Mouse (Mus musculus): Measurements from ENCODE around the gene Olfr191. TPM values are rescaled to one million over a fixed set of nuclear protein-coding genes. Genes with fewer than 3 reads are reported as not detected.

The Olfr191 gene
- polyA plus RNA-seq, 1 experiment from 2014 or later, result not detected

GRCm38 (mm10) chr16:59047579-59047978 lies 42.0 kb downstream of the Olfr191 start:
- H3K9me3 ChIP-seq, result no peaks in the 10 kb centered on the region
- 61% methylated on average over 4 of the region's 4 CpGs for WGBS
- ATAC-seq (ENCODE audit: insufficient read depth, low FRiP score, low read depth), result no peak
- no peak overlapping the region for H3K4me3 ChIP-seq (replicated peaks)
- H3K36me3 ChIP-seq, result no peaks in the 10 kb centered on the region
- no peak overlapping the region for H3K4me2 ChIP-seq
- no peak overlapping the region for H3K9ac ChIP-seq
- no peaks in the 10 kb centered on the region for H3K27me3 ChIP-seq (replicated peaks)
- H3K4me1 ChIP-seq, result no peaks in the 10 kb centered on the region
- no peak overlapping the region for H3K27ac ChIP-seq

DNA sequence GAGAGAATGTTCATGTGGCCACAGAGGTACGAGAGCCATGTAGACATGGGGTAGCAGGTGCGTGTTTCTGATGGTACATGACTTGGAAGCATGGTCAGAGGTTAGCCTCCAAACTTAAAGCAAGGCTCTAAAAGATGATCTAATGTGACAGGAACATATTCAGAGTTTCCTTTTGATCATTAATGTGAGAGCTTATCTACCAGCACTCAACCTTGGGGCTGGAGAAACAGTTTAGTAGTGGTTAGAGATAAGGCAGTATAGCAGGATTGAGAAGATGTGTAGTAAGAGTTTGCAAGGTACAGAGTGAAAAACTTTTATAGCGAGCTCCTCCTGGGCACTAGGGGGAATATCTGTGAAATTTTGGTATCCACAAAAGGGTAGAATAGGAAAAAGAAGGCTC lies 43.8 kb downstream of the Olfr191 start:
- Histone ChIP-seq H3K36me3 (no peaks in the 10 kb centered on the region), H3K27ac (no peak overlapping the region), H3K4me1 (no peaks in the 10 kb centered on the region), H3K27me3 (replicated peaks) (no peaks in the 10 kb centered on the region), H3K4me3 (replicated peaks) (no peak overlapping the region), H3K4me2 (no peak overlapping the region), H3K9me3 (no peaks in the 10 kb centered on the region), H3K9ac (no peak overlapping the region)
- WGBS, result 82% methylated on average over 3 of the region's 3 CpGs
- no peak for ATAC-seq (ENCODE audit: insufficient read depth, low FRiP score, low read depth)

DNA sequence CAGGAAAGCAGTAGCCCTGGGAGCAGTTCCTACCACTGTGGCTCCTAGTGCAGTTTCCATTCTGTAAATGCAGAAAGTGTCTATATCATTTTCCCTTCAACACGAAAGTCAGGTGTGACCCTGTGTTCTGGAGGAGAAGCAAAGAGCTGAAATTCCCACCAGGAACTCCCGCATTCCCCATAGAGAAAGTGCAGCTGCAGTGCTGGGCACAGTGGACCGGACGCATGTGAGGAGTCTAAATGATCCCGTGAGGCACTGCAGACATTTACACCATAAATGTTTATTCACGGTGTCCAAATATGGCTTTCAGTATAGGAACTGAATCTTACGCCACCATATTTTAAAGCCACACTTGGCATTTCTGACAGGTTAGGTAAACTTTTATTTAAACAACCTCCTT lies 49.9 kb downstream of the Olfr191 start, which contains the start of gene Olfr187:
Gene Olfr187, minus strand, starts transcription at position 58 of the 400 bp plus-strand sequence.
- peak; percentile 73; the same call in 1 of the 2 replicates for ATAC-seq (ENCODE audit: insufficient read depth, low FRiP score, low read depth)
- WGBS, result 45% methylated on average over 7 of the region's 7 CpGs

More for the DNA sequence above, 49.9 kb downstream of the Olfr191 start, which contains the start of gene Olfr187:
- Histone ChIP-seq H3K4me3 (replicated peaks) (0 out of 2 replicates have a peak within 1 kb of the TSS, but pooled peaks have one; percentile 9), H3K27me3 (replicated peaks) (no peaks in the 10 kb centered on the region), H3K4me1 (no peaks in the 10 kb centered on the region), H3K27ac (no peak within 1 kb of the TSS), H3K4me2 (peak within 1 kb of the TSS; percentile 24), H3K9me3 (no peaks in the 10 kb centered on the region), H3K9ac (no peak within 1 kb of the TSS), H3K36me3 (no peaks in the 10 kb centered on the region)

Other genes with a start within 250 kb of the Olfr191 start
- not detected in 2 replicates for gene Olfr177, start 215.1 kb downstream of the Olfr191 start, polyA plus RNA-seq (2015; fragmentation: Nextera tagmentation; extraction: Ambion mirVana)
- gene Olfr178, start 197.8 kb downstream of the Olfr191 start, polyA plus RNA-seq (2015; fragmentation: Nextera tagmentation; extraction: Ambion mirVana), result not detected in 2 replicates
- gene Olfr181, start 161.1 kb downstream of the Olfr191 start, polyA plus RNA-seq (2015; fragmentation: Nextera tagmentation; extraction: Ambion mirVana), result not detected in 2 replicates
- not detected in 2 replicates for gene Olfr180, start 160.4 kb downstream of the Olfr191 start, polyA plus RNA-seq (2015; fragmentation: Nextera tagmentation; extraction: Ambion mirVana)
- gene Olfr183, start 94.5 kb downstream of the Olfr191 start, polyA plus RNA-seq (2015; fragmentation: Nextera tagmentation; extraction: Ambion mirVana), result not detected in 2 replicates
- 0.13 and 0.35 TPM in 2 replicates for gene Olfr186, start 59.5 kb downstream of the Olfr191 start, polyA plus RNA-seq (2015; fragmentation: Nextera tagmentation; extraction: Ambion mirVana)
- 0.10 TPM in 1 of 2 replicates, not detected in the other for gene Olfr187, start 50.1 kb downstream of the Olfr191 start, polyA plus RNA-seq (2015; fragmentation: Nextera tagmentation; extraction: Ambion mirVana)
- gene Olfr190, start 11.8 kb downstream of the Olfr191 start, polyA plus RNA-seq (2015; fragmentation: Nextera tagmentation; extraction: Ambion mirVana), result not detected in 2 replicates
- gene Olfr193, start 22.1 kb upstream of the Olfr191 start, polyA plus RNA-seq (2015; fragmentation: Nextera tagmentation; extraction: Ambion mirVana), result not detected in 2 replicates
- not detected in 2 replicates for gene Olfr194, start 31.2 kb upstream of the Olfr191 start, polyA plus RNA-seq (2015; fragmentation: Nextera tagmentation; extraction: Ambion mirVana)
- gene Olfr195, start 57.2 kb upstream of the Olfr191 start, polyA plus RNA-seq (2015; fragmentation: Nextera tagmentation; extraction: Ambion mirVana), result not detected in 2 replicates
- not detected in 2 replicates for gene Olfr196, start 80.6 kb upstream of the Olfr191 start, polyA plus RNA-seq (2015; fragmentation: Nextera tagmentation; extraction: Ambion mirVana)
- not detected in 2 replicates for gene Olfr198, start 113.7 kb upstream of the Olfr191 start, polyA plus RNA-seq (2015; fragmentation: Nextera tagmentation; extraction: Ambion mirVana)
- not detected in 2 replicates for gene Olfr199, start 129.9 kb upstream of the Olfr191 start, polyA plus RNA-seq (2015; fragmentation: Nextera tagmentation; extraction: Ambion mirVana)
- gene Olfr201, start 182.8 kb upstream of the Olfr191 start, polyA plus RNA-seq (2015; fragmentation: Nextera tagmentation; extraction: Ambion mirVana), result not detected in 2 replicates
- not detected in 2 replicates for gene Olfr202, start 197.0 kb upstream of the Olfr191 start, polyA plus RNA-seq (2015; fragmentation: Nextera tagmentation; extraction: Ambion mirVana)
- not detected in 2 replicates for gene Olfr203, start 209.1 kb upstream of the Olfr191 start, polyA plus RNA-seq (2015; fragmentation: Nextera tagmentation; extraction: Ambion mirVana)
- not detected in 2 replicates for gene Olfr204, start 228.4 kb upstream of the Olfr191 start, polyA plus RNA-seq (2015; fragmentation: Nextera tagmentation; extraction: Ambion mirVana)
- not detected in 2 replicates for gene Olfr205, start 241.3 kb upstream of the Olfr191 start, polyA plus RNA-seq (2015; fragmentation: Nextera tagmentation; extraction: Ambion mirVana)

Measured in stomach, embryonic 15.5 days (tissue).